ENCODE assay signal across 8 mouse cellular contexts in the genomic region with DNA sequence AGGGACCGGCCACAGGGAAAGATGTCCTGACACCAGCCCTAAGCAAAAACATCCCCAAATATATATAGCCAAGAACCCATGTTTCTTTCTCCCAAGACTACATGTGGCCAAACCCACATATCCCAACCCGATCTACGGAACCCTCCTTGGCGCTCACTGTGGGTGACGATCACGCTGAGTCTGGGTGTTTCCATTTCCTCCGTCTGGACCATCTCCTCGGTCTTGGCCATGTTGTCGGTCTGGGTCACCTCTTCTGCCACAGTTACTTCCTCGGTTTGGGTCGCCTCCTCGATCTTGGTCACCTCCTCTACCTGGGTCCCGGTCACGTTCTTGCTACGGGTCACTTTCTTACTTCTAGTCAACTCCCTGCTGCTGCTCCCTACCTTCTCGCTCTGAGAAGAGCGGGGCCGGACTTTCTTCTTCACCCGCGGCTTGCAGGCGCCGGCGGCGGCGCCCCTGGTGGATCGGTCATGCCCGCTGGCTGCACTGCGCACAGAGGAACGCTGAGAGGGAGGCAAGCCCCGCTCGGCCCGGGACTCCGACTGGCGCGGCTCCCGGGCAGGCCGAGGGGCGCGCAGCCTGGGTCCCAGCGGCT. TPM values are rescaled to one million over a fixed set of nuclear protein-coding genes. Genes with fewer than 3 reads are reported as not detected.
A peak's percentile ranks its signal among the peaks of the same experiment; 100 is the strongest.
DNase-seq lines count a peak whose midpoint lies in the region; ATAC-seq and TF ChIP-seq lines count a peak whose summit lies in the region.

No protein-coding gene starts in this region.

- peak overlapping the region; percentile 96 for H3K4me3 ChIP-seq in heart, adult 2 months
- peak overlapping the region; percentile 88 for H3K4me3 ChIP-seq in embryonic facial prominence, embryonic 12.5 days
- peak overlapping the region; percentile 81 for H3K4me3 ChIP-seq in intestine, postnatal 0 days (ENCODE audit: low read depth, low read length)

- WGBS in heart, adult 2 months, result under 1% methylated on average over 40 of the region's 40 CpGs
- under 1% methylated on average over 40 of the region's 40 CpGs for WGBS in embryonic facial prominence, embryonic 12.5 days
- under 1% methylated on average over 40 of the region's 40 CpGs for WGBS in intestine, postnatal 0 days

- peaks cover 2% of the 10 kb centered on the region for H3K4me1 ChIP-seq in heart, adult 2 months (ENCODE audit: control insufficient read depth, insufficient read depth, low read length)
- peaks cover 20% of the 10 kb centered on the region for H3K4me1 ChIP-seq in embryonic facial prominence, embryonic 12.5 days
- H3K4me1 ChIP-seq in intestine, postnatal 0 days (replicated peaks; ENCODE audit: control insufficient read depth, insufficient read depth, low read length), result peaks cover 8% of the 10 kb centered on the region; the same call in 1 of the 2 replicates

- H3K79me2 ChIP-seq in heart, adult 2 months (replicated peaks; ENCODE audit: control insufficient read depth, insufficient read depth, low read length), result no peaks in the 10 kb centered on the region

- H3K9ac ChIP-seq in heart, adult 2 months (ENCODE audit: low read depth, low read length), result peak overlapping the region; percentile 81
- peak overlapping the region; percentile 90 for H3K9ac ChIP-seq in embryonic facial prominence, embryonic 12.5 days
- H3K9ac ChIP-seq in intestine, postnatal 0 days (ENCODE audit: low read depth, low read length), result peak overlapping the region; percentile 87

- peak overlapping the region; percentile 93 for H3K27ac ChIP-seq in heart, adult 2 months
- peak overlapping the region; percentile 83 for H3K27ac ChIP-seq in embryonic facial prominence, embryonic 12.5 days
- peak overlapping the region; percentile 83 for H3K27ac ChIP-seq in intestine, postnatal 0 days (ENCODE audit: low read depth, low read length)

- no peak for TF ChIP-seq EP300 in heart, adult 2 months (IDR thresholded peaks at IDR 0.05; ENCODE audit: insufficient read depth, low read depth, low read length)

- no peaks in the 10 kb centered on the region for H3K9me3 ChIP-seq in embryonic facial prominence, embryonic 12.5 days
- H3K9me3 ChIP-seq in intestine, postnatal 0 days (ENCODE audit: control insufficient read depth), result no peaks in the 10 kb centered on the region

- intact Hi-C loops in heart, adult 2 months (cut with DNase I), result loop anchor here (1.0 to 5.0 kb wide), 3 partner anchors 24 to 100 kb away; no protein-coding TSS in a partner anchor
- intact Hi-C loops in heart, postnatal 14 days (cut with DNase I), result loop anchor here (2.0 kb wide), 2 partner anchors 23 to 173 kb away; a partner anchor contains a TSS

- peaks cover 5% of the 10 kb centered on the region for H3K36me3 ChIP-seq in heart, adult 2 months (ENCODE audit: control insufficient read depth, insufficient read depth, low read length)
- H3K36me3 ChIP-seq in embryonic facial prominence, embryonic 12.5 days, result peaks cover 42% of the 10 kb centered on the region
- peaks cover 30% of the 10 kb centered on the region for H3K36me3 ChIP-seq in intestine, postnatal 0 days (ENCODE audit: control insufficient read depth, insufficient read depth)

- H3K27me3 ChIP-seq in heart, adult 2 months (ENCODE audit: control insufficient read depth, insufficient read depth, low read length), result no peaks in the 10 kb centered on the region
- no peaks in the 10 kb centered on the region for H3K27me3 ChIP-seq in embryonic facial prominence, embryonic 12.5 days
- no peaks in the 10 kb centered on the region for H3K27me3 ChIP-seq in intestine, postnatal 0 days (replicated peaks; ENCODE audit: control insufficient read depth, insufficient read depth, low read length)

- peak; percentile 58 for TF ChIP-seq CTCF in heart, adult 2 months (IDR thresholded peaks at IDR 0.05)
- peak; percentile 48 for TF ChIP-seq CTCF in intestine, postnatal 0 days (IDR thresholded peaks at IDR 0.05; ENCODE audit: low read depth)

- TF ChIP-seq POLR2A in heart, adult 2 months (IDR thresholded peaks at IDR 0.05; ENCODE audit: insufficient read depth, low read depth, low read length), result 0 out of 2 replicates have a peak, but pooled peaks have one; percentile 5

- DNase-seq in heart, adult 2 months, result no peak
- DNase-seq in heart, postnatal 14 days, result no peak
- peak; percentile 56 for DNase-seq in 416B (ENCODE audit: low read depth)
- no peak for DNase-seq in layer of hippocampus, adult 11-12 months (ENCODE audit: low spot score)
- DNase-seq in thymus, postnatal 4 days, result no peak

- peak overlapping the region; percentile 79 for H3K4me2 ChIP-seq in embryonic facial prominence, embryonic 12.5 days (replicated peaks)
- H3K4me2 ChIP-seq in intestine, postnatal 0 days (replicated peaks; ENCODE audit: low read depth), result peak overlapping the region; percentile 75

- ATAC-seq in embryonic facial prominence, embryonic 12.5 days (ENCODE audit: insufficient number of reproducible peaks, insufficient read depth, low FRiP score, low TSS enrichment), result peak; percentile 13; the same call in 1 of the 2 replicates
- ATAC-seq in intestine, postnatal 0 days, result peak; percentile 28
- ATAC-seq in monocyte, adult 5-6 weeks (replicated peaks; ENCODE audit: insufficient number of reproducible peaks, low FRiP score, low TSS enrichment, poor library complexity, severe bottlenecking), result peak; percentile 32; the same call in 1 of the 2 replicates

RNA-seq across cellular contexts. Expression of a gene that starts 0.4 kb away (rescaled TPM):
- 100 to 1,000 TPM; 263 to 301 TPM for total RNA-seq in heart, adult 2 months (2021)
- 88.7 and 97.0 TPM in 2 replicates for polyA plus RNA-seq in heart, adult 2 months (2012; rRNA removed)
- total RNA-seq in heart, postnatal 14 days (2021), result 100 to 1,000 TPM; 193 to 198 TPM
- 252 and 253 TPM in 2 replicates for polyA plus RNA-seq in embryonic facial prominence, embryonic 12.5 days (2016; fragmentation: Nextera tagmentation; extraction: Ambion mirVana)
- 120 and 138 TPM in 2 replicates for polyA plus RNA-seq in intestine, postnatal 0 days (2015; fragmentation: Nextera tagmentation; extraction: Ambion mirVana)
- total RNA-seq in monocyte, adult 5-6 weeks (2017), result 241 to 264 TPM (median 246 TPM) in 3 replicates

RNA-seq across cellular contexts. Expression of a gene that starts 0.5 kb away (rescaled TPM):
- 10 to 100 TPM; 32.7 to 36.6 TPM for total RNA-seq in heart, adult 2 months (2021)
- 12.7 and 21.5 TPM in 2 replicates for polyA plus RNA-seq in heart, adult 2 months (2012; rRNA removed)
- 10 to 100 TPM; 32.9 to 37.3 TPM for total RNA-seq in heart, postnatal 14 days (2021)
- 105 and 110 TPM in 2 replicates for polyA plus RNA-seq in embryonic facial prominence, embryonic 12.5 days (2016; fragmentation: Nextera tagmentation; extraction: Ambion mirVana)
- polyA plus RNA-seq in intestine, postnatal 0 days (2015; fragmentation: Nextera tagmentation; extraction: Ambion mirVana), result 133 and 136 TPM in 2 replicates
- 103 to 128 TPM (median 128 TPM) in 3 replicates for total RNA-seq in monocyte, adult 5-6 weeks (2017)

RNA-seq across cellular contexts. Expression of a gene that starts 23.0 kb away (rescaled TPM):
- 10 to 100 TPM; 18.9 to 19.8 TPM for total RNA-seq in heart, adult 2 months (2021)
- 16.9 and 30.6 TPM in 2 replicates for polyA plus RNA-seq in heart, adult 2 months (2012; rRNA removed)
- total RNA-seq in heart, postnatal 14 days (2021), result 10 to 100 TPM; 24.7 to 25.4 TPM
- polyA plus RNA-seq in embryonic facial prominence, embryonic 12.5 days (2016; fragmentation: Nextera tagmentation; extraction: Ambion mirVana), result 108 and 110 TPM in 2 replicates
- polyA plus RNA-seq in intestine, postnatal 0 days (2015; fragmentation: Nextera tagmentation; extraction: Ambion mirVana), result 25.9 and 27.9 TPM in 2 replicates
- 52.8 to 83.9 TPM (median 66.9 TPM) in 3 replicates for total RNA-seq in monocyte, adult 5-6 weeks (2017)

RNA-seq across cellular contexts. Expression of a gene that starts 27.8 kb away (rescaled TPM):
- total RNA-seq in heart, adult 2 months (2021), result under 1 TPM in 1 of 2 experiments, not detected in 1; 0.68 TPM
- 1.7 and 3.6 TPM in 2 replicates for polyA plus RNA-seq in heart, adult 2 months (2012; rRNA removed)
- under 1 TPM in 1 of 2 experiments, not detected in 1; 0.90 TPM for total RNA-seq in heart, postnatal 14 days (2021)
- not detected in 2 replicates for polyA plus RNA-seq in embryonic facial prominence, embryonic 12.5 days (2016; fragmentation: Nextera tagmentation; extraction: Ambion mirVana)
- 419 and 610 TPM in 2 replicates for polyA plus RNA-seq in intestine, postnatal 0 days (2015; fragmentation: Nextera tagmentation; extraction: Ambion mirVana)
- total RNA-seq in monocyte, adult 5-6 weeks (2017), result not detected in 3 replicates
